Mouse (Mus musculus) cerebellum, adult 18-20 months (tissue): ENCODE data around the gene Ildr2.

Experiments
- DNase-seq, 2 experiments: peaks; one replicate each; pipeline ENCODE4 v3.0.0; 2021

Ildr2 gene

GRCm38 (mm10) chr1:166253898-166254894, at the start of gene Ildr2:
Gene Ildr2 (plus strand): TSS chr1:166254139.
- DNase-seq: peak; percentile 39 to 67

GRCm38 (mm10) chr1:166204171-166204570, 49.8 kb upstream of the Ildr2 start:
- DNase-seq: no peak

DNA sequence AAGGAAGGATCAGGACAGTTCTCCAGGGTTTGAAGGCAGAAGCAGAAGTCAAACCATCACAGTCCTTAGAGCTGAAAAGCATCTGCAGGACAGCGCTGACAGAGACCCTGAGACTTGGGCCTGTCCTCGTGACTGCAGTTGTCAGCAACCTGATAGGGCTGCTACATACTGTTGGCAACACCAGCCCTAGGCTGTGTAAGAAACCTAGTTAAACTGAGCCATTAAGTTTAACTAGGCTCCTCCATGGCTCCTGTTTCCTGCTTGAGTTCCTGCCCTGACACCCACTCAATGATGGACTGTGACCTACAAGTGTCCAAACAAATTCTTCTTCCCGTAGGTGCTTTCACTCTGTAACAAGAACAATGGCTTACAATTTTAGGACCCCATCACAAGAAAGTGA, 48.8 kb upstream of the Ildr2 start:
- no peak for DNase-seq

- no peak for DNase-seq
These were observed 44.6 kb upstream of the Ildr2 start for GRCm38 (mm10) chr1:166209371-166209770.

- no peak for DNase-seq
These were observed 39.8 kb upstream of the Ildr2 start for GRCm38 (mm10) chr1:166214181-166214580.

DNA sequence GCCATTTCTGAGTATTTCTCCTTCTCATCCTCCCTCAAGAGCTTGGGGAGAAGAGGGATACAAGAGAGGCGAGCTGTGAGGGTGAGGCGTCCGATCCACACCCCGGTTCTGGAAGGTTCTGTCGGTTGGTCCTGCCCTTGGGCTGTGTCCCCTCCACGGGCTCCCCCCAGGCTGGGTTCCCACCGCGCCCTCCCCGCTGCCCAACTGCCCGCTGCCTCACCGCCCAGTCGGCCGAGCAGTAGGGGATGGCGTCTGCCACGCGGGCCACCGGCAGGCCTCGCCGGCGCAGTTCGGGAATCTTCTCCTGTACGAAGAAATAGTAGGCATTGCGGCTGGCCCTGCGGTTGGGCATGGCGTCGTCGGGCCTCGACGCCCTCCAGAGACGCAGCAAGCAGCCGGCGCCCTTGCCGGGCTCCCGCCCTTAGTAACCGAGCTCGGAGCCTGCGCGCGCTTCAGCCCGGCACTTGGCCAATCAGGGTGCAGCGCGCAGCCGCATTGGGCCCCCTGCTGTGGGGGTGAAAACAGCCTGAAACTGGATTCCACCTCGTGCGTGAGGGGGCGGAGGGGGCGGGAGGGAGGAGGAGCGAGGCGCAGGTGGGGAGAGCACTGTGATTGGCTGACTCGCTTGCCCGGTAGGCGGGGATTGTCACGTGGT, 15.5 kb upstream of the Ildr2 start, which contains the start of gene Mael:
Gene Mael, minus strand, starts transcription at position 433 of the 655 bp plus-strand sequence.
- no peak for DNase-seq

- DNase-seq: no peak
These were observed 9.7 kb upstream of the Ildr2 start for GRCm38 (mm10) chr1:166244285-166244684.

DNA sequence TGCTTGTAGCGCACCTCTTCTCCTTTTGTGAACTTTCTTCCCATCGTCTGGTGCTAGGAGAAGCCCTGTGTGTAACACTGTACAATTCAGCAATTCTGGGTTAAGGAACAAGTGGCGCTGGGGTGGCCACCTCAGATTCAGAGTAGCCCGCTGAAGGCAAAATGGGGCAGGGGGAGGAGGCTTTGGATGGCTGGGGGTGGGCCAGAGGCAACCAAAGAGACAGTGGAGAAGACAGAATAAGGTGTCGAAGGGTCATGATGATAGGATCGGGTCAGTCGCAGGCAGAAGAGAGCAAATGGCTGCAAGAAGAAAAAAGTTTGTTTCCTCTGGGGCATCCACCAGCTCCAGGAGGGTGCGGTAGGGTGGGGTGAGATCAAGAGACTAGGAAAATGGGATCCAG, 1.2 kb downstream of the Ildr2 start:
- DNase-seq: no peak

GRCm38 (mm10) chr1:166255651-166256050, 1.7 kb downstream of the Ildr2 start:
- no peak for DNase-seq

- DNase-seq: no peak
These were observed 2.4 kb downstream of the Ildr2 start for GRCm38 (mm10) chr1:166256302-166256701.

DNA sequence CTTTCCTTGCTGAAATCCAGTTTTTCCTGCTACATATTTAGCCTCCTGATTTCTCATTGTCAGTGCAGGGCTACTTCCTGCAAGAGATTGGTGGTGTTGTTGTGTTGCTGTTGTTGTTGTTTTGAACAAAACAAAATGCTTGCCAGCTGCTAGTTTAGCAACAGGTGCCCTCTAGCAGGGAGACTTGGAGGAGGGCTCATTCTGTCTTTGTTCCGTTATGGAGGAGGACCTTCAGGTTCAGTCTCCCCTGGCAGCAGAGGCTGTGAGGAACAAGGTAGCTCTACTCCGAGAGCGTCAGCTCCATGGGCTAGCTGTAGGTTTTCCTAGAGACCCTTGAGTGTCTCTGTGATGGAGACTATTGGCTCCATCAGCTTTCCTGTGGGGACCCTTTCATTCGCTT, 3.0 kb downstream of the Ildr2 start:
- DNase-seq: no peak

GRCm38 (mm10) chr1:166259526-166259925, 5.6 kb downstream of the Ildr2 start:
- DNase-seq: no peak

- DNase-seq: no peak
These were observed 12.2 kb downstream of the Ildr2 start for GRCm38 (mm10) chr1:166266001-166266705.

DNA sequence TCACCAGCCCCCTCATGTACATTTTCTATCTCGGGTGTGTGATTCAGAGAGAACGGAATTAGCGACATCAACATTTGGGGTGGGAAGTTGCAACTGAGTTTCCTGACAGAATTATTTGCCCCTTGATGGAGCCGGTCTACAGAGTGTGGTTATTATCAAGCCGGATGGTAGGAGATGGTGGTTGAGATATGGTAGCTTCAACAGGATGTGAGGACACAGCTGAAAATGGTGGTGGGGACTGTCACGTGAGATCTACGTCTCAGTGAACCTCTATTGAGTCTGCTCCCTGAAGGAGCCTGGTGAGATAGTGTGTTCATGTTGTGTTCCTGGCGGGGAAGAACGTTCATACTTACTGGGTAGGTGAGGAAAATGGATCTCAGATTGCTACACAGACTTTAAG, 13.0 kb downstream of the Ildr2 start:
- no peak for DNase-seq

GRCm38 (mm10) chr1:166268218-166268617, 14.3 kb downstream of the Ildr2 start:
- no peak for DNase-seq

- peak in 1 of 2 experiments; percentile 27 for DNase-seq
These were observed 24.8 kb downstream of the Ildr2 start for GRCm38 (mm10) chr1:166278786-166279185.

GRCm38 (mm10) chr1:166279580-166280206, 25.8 kb downstream of the Ildr2 start:
- no peak for DNase-seq

- DNase-seq: peak; percentile 23 to 32
These were observed 26.6 kb downstream of the Ildr2 start for GRCm38 (mm10) chr1:166280566-166280965.

DNA sequence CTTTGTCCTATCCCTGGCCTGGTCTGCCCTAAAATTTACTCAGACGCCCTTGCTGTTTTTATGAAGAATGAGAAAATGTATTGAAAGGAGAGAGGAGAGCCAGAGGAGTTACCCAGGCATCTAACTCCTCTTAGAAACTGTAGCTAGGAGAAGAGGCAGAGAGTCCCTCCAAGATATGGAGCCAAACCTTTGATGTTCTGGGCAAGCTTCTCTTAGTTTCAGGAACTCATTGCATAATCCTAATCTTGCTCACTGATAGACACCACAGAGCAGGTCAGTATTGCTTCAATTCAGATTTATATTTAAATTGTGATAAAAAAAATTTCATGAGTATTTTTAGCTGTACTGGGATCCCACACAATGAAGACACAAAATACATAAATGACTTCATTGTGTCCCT, 27.3 kb downstream of the Ildr2 start:
- no peak for DNase-seq

DNA sequence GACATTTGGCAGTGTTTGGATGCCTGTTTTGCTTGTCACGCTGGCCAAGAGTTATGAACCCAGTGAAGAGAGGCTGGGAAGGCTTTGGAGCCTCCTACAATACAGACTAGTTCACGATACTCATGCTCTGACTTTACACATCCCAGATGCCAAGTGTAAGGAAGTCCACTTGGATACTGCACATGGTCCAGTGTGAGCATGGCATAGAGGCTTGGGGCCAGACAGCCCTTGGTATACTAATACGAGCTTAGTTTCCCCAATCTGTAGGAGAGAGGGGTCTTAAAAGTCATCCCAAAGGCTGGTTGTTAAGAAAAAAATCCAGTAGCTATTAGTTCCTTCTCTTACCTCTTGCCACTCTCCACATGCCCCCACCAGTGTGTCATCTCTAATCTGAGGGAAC, 27.9 kb downstream of the Ildr2 start:
- no peak for DNase-seq

- DNase-seq: peak; percentile 22 to 28
These were observed 28.8 kb downstream of the Ildr2 start for GRCm38 (mm10) chr1:166282597-166283210.

- DNase-seq: no peak
These were observed 29.5 kb downstream of the Ildr2 start for GRCm38 (mm10) chr1:166283451-166283850.
